Mouse (Mus musculus) kidney, adult 11 months (tissue): ENCODE data around the gene Grk1.
A peak's percentile ranks its signal among the peaks of the same experiment; 100 is the strongest.

Experiments used
- DNase-seq: peaks from one replicate; pipeline ENCODE4 v3.0.0; 2022

Gene Grk1

GRCm38 (mm10) chr8:13430412-13430811, 25.5 kb downstream of the Grk1 start:
- DNase-seq: no peak

DNA sequence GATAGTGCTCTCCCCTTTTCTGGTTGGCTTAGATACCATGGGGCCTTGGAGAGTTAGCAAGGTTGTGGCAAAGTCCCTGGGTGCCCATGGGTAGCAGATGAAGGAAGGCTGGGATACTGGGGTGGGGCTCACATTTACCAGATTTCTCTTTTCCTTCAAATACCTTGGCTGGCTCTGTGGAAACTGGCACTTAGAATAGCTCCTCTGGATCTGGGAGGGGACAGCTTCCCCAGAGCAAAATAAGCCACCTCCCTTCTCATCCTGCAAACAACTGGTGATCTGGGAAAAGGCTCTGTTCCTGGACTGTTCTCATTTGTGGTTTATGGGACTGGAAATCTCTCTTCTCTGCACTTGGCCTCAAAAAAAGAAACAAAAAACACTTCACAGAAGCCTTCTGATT, 26.0 kb downstream of the Grk1 start:
- DNase-seq: no peak

GRCm38 (mm10) chr8:13433130-13433529, 28.2 kb downstream of the Grk1 start:
- DNase-seq: no peak

DNA sequence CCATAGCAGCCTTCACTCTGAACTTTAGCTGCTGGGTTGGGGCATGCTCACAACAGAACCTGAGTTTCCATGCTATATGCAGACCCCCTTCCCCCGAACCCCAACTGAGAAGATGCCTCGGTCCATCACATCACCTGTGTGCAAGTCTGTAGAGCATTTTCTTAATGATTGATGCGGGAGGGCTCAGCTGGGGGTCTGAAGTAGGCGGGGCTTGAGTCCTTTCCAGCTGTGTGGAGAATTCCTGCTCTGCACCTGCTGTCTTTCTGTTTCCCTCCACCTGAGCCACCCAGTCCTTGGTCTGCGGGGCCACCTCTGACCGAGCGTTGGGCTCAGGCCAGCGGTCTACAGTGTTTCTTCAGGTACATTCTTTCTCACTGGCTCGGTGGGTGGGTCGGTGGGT, 30.0 kb downstream of the Grk1 start, which contains the start of gene Tmem255b:
Tmem255b (plus strand) TSS at position 301 of the 400 bp plus-strand sequence.
- DNase-seq: no peak

GRCm38 (mm10) chr8:13436052-13436451, 31.2 kb downstream of the Grk1 start:
- no peak for DNase-seq

DNA sequence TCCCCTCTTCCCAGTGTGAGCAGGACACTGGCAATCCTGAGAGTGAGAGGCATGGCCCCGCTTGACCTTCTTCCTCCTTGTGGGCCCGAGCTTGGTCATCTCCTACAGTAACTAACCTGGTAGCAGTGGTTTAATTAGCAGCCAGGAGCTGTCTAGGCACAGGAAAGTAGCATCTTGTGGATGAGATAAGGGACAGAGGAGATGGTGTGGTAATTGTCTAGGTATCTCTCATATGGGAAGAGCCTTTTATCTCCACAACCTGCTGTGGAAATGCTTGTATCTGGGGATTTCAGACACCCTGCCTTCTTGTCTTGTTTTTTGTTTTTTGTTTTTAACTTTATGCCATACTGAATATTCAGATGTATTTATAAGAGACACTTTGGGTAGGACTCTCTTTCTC, 32.6 kb downstream of the Grk1 start:
- DNase-seq: no peak

- DNase-seq: no peak
Measured at GRCm38 (mm10) chr8:13442152-13442551, 37.3 kb downstream of the Grk1 start.

GRCm38 (mm10) chr8:13446456-13446855, 41.6 kb downstream of the Grk1 start:
- DNase-seq: no peak

- no peak for DNase-seq
Measured at GRCm38 (mm10) chr8:13448145-13448544, 43.3 kb downstream of the Grk1 start.

GRCm38 (mm10) chr8:13451747-13452277, 46.9 kb downstream of the Grk1 start:
- DNase-seq: no peak

DNA sequence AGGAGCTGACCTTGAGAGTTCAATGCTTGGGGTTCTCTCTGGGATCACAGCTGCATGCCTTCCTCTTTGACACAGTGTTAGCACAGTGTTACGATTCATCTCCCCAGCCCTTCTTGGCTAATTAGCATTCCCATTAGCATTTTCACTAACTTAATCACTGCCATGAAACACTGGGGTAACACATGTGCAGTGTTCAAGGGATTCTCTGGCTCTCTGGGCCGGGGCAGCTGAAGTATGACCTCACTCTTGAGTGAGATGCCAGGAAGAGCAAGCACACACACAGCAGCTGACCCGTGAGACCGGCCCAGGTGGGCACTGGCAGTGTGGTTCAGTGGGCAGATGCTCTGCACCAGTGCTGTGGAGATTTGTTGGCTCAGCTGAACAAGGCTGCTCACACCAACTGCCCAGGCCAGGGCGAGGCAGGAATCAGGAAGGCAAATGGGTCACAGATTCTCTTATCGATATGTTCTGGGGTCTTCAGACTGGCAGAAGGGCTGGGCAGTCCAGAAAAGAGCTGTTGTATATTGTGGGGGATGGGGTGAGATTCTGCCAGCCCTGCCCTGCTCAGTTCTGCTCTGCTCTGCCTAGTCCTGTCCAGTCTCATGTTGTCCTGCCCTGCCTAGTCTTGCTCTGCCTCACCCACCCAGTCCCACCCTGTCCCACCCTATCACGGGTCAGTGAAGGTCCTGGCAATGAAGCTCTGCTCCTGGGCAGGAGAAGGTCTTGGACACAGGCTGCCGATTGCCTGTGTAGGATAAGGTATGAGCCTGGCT, 49.6 kb downstream of the Grk1 start:
- DNase-seq: no peak

DNA sequence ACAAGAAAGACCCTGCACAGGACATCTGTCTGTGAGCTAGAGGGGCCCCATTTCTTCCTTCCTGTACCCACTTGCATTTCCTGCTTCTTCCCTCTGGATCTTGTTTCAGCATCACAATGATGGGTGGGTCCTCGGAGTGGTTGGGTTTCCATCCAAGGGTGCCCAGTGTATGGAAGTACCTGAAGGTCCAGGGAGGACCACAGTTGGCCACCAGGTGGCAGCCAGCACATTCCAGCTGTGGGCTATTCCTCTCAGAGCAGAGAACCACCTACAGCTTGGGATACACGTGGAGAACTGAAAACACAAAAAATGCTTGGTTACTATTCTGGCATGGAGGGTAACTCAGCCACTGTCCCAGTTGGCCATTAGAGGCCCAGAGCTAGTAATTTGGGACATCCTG, 50.4 kb downstream of the Grk1 start:
- DNase-seq: peak; percentile 65

- no peak for DNase-seq
Measured at GRCm38 (mm10) chr8:13459431-13459830, 54.5 kb downstream of the Grk1 start.

DNA sequence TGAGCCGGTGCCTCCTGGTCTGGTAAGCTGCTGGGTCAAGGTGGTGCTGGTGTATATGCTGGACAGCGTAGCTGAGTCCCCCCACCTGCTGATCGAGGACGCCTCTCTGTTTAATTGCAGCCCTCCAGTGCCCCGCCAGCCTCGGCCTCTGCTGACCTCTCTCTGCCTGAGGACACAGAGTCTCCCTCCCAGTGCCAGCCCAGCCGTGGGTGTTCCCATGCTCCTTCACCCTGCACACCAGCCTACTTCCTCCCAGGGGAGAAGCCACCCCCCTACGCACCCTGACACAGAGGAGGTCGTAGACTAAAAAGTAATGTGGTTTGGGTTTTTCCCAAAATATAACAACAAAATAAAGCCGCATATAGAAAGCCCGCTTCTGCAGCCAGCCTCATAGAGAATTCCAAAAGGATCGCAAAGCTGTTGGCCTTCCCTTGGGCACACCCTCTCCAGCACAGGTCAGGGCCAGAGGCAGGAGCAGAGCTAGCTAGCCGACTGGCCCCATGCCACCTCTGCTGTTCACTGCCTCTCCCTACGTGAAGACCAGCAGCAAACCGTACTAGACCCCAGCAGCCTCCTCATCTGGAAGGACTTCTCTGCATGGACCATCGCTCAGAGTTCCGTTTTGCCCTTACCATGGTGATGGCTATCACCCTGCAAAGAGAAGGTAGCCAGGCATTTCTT, 56.3 kb downstream of the Grk1 start:
- peak; percentile 50 for DNase-seq

DNA sequence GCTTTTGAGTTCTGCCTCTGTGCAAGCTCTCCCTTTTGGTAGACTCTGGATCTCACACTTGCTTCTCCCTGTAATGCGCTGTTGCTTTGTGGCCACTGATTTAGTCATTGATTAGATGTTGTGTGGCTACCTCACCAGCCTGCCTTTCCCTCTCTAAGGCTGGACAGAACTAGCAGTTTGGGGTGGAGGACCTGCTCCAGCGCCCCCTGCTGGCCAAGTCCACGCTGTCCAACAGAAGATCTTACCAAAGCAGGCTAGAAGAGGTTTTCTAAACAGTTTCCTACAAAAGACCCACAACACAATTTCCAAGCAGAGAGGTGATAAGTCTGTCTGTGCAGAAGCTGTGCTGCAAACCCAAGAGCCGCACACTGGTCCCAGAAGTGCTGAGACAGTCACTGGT, 57.0 kb downstream of the Grk1 start:
- DNase-seq: peak; percentile 68

DNA sequence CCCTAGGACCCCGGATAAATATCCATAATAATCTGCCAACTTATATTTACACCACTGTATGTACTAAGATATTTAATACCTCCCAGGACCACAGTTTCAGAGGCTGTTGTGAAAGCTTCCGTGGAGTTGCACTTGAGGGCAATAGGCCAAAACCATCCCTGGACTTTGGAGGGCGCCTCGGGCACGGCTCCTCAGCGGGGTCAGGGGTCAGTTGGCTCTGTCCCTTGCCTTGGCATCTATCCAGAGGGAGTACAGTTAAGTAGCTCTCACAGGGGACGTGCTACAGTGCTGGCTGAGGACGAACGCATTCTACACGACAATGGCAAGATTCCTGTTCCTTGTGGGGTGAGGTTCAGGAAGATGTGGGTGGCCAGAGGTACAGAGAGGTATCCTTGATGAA, 57.5 kb downstream of the Grk1 start:
- peak; percentile 94 for DNase-seq

DNA sequence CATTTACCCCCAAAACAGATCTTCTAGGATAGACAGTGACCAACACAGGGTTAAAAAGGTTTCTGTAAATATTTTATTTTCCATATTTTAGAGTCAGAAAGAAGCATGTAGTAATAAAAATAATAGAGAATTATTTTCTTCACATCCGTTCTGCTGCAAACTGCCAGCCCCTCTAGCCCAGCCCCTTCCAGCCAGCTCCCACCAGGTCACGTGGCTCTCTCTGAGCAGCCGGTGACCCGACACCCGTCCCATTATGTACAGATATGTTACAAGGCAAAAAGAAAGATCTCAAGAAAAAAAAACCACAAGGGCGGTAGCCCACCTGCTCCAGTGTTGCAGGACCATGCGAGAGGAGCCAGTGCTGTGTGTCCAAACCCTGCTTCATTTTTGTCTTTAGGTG, 60.4 kb downstream of the Grk1 start:
- DNase-seq: no peak

- no peak for DNase-seq
Measured at GRCm38 (mm10) chr8:13466989-13467388, 62.1 kb downstream of the Grk1 start.

DNA sequence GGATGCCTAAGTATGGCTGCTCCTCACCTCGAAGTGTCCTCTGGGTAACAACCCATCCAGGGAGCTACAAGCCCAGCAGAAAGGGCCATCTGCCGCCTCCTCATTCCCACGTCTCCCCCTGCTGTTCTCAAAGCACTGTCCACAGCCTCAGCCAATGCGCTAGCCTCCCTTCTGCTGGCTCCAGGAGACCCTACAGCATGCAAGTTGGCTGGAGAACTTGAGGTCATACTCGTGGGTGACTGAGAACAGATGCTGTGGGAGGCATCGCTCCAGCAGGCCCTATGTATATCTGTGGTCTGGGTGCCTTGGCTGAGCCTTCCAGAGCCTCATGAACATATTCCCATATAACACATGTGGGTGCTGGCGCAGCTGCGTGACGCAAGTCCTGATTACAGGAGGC, 63.9 kb downstream of the Grk1 start:
- no peak for DNase-seq

DNA sequence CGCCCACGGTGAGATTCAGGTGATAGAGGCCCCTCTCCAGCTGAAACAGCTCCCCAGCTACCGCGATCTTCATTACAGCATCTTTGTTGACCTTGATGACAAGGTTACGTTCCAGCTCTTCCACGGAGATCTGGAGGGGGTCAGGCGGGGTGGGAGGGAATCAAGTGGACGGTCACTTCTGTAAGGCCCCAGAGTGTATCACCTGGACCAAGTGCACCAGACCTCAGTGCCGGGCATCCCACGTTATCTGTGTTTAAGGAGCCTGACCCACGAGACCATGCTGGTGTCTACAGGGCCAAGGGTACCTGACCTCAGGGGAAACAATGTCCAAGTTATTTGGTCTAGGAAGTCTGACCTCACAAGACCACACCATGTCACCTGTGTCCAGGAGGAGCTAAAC, 66.6 kb downstream of the Grk1 start:
- DNase-seq: no peak
